Mouse (Mus musculus) stomach, postnatal 0 days (tissue): ENCODE results near the gene Tmem121b.

ENCODE experiments used
- CTCF ChIP-seq: IDR thresholded peaks from 2 replicates; pipeline ENCODE4 v1.5.1; 2016; ENCODE audit warnings: antibody characterized with exemption, low read depth, mild to moderate bottlenecking, moderate library complexity
- EP300 ChIP-seq: optimal IDR thresholded peaks from 2 replicates; pipeline ENCODE3; 2016; ENCODE audit warnings: antibody characterized with exemption

- TF ChIP-seq CTCF, result no peak
- no peak for TF ChIP-seq EP300
These were observed 39.0 kb upstream of the Tmem121b start for GRCm38 (mm10) chr6:120532594-120532993.
